Mouse (Mus musculus) thymus, postnatal 36 days (tissue): ENCODE data around the gene Timm44.
"Not testable (repeated sequence)": the region's sequence is repeated elsewhere in the genome, so short reads cannot be mapped to it uniquely, and the experiment has no call there.

Source experiments
- DNase-seq, 2 experiments: peaks; one replicate each; pipeline ENCODE4 v3.0.0; 2022; ENCODE audit warnings: mixed read lengths in 2 of 2

Gene Timm44

DNA sequence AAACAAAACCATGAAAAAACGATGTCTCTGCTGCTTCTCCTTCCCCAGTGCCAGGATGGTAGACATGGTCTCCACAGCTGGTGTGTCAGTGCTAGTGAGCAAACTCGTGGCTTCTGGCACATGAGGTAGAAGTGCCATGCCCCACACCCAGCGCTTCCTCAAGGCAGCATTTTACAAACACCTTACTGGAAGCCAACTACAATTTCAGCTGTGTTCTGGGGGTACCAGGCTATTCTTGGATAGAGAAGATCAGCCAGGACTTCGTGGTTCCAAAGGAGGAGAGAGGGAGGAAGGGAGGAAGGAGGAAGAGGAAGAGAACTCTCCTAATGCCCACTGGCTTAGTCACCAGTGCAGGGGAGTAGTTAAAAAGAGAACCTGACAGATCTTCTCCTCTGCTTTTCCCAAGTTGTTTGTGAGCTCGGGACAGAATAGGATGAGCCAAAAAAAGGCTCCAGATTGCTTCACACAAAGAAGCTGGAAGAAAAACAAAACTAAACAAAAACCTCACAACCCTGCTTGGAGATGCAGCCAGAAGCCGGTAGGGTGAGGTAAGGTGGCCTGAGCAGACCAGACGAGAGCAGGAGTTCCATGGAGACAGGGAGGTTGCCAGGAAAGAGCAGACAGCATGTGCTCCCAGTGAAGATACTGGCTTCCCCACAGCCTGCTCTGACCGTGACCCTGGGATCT, 12.5 kb downstream of the Timm44 start:
- no peak for DNase-seq

- no peak for DNase-seq
These were observed 15.9 kb downstream of the Timm44 start for GRCm38 (mm10) chr8:4259805-4260170.

- DNase-seq = peak; percentile 97 to 98
These were observed 16.4 kb downstream of the Timm44 start, which contains the start of gene Ctxn1 for GRCm38 (mm10) chr8:4259125-4259804. Gene Ctxn1, minus strand, starts transcription at chr8:4259274.

DNA sequence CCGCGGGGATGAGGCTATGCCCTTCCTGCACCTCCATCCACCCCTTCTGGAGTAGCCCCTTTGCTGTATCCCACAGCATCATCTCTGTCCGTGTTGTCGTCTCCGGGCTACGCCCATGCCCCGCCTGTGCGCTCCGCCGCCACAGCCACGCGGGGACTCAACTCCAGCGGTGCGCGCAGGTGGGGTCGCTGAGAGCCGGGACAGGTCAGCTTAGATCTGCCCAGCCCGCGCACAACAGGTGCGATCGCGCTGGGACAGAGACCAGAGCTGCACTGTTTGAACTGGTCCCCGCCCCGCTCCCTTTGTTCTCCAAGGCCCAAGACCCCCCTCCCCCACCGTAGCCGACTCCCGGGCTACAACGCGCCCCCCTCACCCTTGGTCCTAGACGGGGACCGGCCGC, 17.0 kb downstream of the Timm44 start:
- peak in 1 of 2 experiments; percentile 48 for DNase-seq

DNA sequence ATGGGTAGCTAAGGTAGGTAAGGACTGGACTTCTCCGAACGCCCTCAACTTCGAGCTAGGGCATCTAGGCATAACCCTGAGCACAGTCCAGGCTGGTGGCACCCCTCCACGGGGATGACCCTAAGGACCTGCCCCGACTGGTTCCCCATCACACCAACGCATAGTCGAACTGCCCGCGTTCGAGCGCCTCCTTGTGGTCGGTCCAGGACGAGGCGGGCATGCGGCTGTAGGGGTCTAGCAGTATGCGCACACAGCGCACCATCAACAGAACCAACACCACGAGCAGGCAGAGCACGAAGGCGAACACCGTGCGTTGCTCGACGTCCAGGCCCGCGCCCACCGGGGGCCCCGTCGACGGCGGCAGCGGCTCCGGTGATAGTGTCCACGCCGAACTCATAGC, 17.5 kb downstream of the Timm44 start:
- DNase-seq = peak; percentile 83

DNA sequence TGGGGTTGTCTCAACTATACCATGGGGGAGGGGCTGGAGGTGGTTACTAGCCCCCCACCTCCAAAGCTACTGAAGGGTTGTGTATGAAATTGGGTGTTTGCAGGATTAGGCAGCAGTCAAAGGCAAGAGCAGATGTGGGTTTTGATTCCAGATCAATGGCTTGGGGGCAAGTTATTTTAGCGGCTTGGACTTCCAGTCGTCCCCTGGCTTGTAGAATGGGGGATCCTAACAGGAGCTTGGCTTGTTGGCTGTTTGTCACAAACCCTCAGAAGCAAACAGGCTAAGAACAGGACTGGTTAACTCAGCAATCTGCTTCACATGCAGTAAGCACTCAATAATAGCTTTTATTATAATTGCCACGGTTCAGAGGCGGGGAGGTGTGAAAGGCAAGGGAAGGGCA, 18.4 kb downstream of the Timm44 start:
- no peak for DNase-seq

DNA sequence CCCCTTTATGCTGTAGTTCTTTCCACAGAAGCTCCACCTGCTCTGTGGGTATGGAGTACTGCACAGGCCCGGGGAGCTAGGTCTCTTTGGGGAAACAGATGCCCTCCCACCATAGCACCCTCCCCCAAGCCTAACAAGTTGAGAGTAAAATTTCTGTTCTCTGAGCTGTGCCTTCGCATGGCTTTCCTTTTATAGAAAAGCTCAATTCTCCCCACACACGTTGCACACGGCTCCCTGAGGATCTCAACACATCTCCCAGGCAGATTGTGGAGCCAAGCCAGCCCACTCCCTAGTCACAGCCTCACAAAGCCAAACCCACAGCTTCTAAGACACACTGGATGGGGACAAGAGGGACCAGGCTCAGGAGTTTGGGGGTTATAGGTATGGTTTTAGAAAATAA, 18.8 kb downstream of the Timm44 start:
- no peak for DNase-seq

GRCm38 (mm10) chr8:4255471-4255870, 20.2 kb downstream of the Timm44 start:
- DNase-seq = not testable (repeated sequence)

DNA sequence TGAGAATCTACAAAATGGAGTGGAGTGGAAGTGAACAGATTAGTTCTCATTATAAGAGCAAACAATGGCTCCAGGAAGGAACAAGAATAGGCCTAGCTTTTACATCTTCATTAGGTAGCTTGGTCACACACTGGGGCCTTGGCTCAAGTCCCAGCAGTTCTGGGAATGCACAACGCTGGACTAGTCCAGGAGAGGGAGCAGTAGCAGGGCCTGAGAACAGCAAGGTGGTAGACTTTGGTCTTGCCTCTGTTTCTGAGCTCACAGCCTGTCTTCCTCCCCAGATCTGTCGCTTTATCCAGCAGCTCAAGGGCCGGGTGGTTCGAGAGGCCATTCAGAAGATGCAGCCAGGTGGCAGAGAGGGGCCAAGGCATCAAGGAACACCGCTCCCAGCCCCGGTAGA, 21.7 kb downstream of the Timm44 start:
- no peak for DNase-seq

GRCm38 (mm10) chr8:4252934-4253841, 22.5 kb downstream of the Timm44 start, which contains the start of gene Snapc2:
Gene Snapc2, plus strand, starts transcription at chr8:4253080.
- DNase-seq = peak; percentile 95

DNA sequence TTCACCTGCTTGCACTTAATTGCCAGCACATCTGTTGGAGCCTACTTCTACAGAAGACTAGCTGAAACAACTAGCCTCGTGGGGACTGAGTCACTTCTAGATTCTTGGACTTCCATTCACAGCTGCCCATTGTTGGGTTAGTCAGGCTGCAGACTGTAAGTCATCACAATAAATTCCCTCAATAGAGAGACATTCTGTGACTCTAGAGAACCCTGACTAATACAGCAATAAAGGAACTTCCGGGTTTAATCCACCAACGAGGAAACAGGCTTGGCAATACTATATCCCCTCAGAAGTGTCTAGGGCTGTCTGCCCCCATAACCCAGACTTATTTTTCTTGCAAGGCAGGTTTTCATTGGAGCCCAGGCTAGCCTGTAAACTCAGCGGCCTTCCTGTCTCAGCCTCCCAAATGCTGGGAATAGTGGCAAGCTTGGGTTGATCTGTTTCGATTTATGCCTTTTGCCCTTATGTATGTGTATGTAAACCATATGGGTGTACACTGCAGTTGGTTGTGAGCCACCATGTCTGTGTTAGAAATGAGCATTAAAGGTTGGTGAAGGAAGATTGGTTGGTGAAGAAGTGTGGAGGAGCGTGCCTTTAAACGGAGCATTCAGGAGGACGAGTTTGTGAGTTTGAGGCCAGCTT, 23.5 kb downstream of the Timm44 start:
- DNase-seq = no peak

- DNase-seq = peak; percentile 80
These were observed 25.3 kb downstream of the Timm44 start for GRCm38 (mm10) chr8:4250306-4250970.

GRCm38 (mm10) chr8:4249213-4249612, 26.5 kb downstream of the Timm44 start:
- peak in 1 of 2 experiments; percentile 6 for DNase-seq

GRCm38 (mm10) chr8:4247951-4248540, 27.7 kb downstream of the Timm44 start, which contains the start of gene Tgfbr3l:
Gene Tgfbr3l, plus strand, starts transcription at chr8:4248214.
- DNase-seq = peak in 1 of 2 experiments; percentile 14

DNA sequence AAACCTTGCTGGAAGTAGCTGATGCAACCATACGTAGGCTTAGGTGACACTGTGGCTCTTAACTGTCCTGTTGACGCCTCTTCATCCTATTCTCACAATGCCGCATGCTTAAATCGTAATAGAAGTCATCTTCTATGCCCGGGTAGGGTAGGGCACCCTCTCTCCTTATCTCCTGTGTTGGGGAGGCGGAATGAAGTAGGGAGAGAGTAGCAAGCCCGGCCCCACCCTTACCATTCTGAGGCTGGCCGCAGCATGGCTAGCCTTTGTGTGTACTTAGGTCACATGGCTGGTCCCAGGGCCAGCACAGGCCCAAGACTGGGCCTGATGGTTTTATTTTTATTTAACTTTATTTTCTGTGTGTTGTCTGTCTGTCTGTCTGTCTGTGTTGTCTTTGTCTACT, 28.5 kb downstream of the Timm44 start:
- no peak for DNase-seq

DNA sequence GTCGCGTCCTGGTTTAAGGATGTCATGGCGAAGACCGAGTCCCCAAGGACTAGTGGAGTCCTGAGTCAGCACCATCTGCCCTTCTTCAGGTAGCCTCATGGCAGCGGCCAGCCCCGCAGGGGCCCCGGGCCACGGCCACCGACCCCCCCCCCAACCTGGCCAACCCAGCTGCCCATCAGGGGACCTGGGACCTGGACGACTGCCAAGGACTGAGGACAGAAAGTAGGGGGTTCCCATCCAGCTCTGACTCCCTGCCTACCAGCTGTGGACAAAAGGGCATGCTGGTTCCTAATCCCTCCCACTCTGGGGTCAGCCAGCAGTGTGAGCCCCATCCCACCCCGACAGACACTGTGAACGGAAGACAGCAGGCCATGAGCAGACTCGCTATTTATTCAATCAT, 30.0 kb downstream of the Timm44 start:
- peak in 1 of 2 experiments; percentile 7 for DNase-seq

- DNase-seq = peak in 1 of 2 experiments; percentile 3
These were observed 30.7 kb downstream of the Timm44 start for GRCm38 (mm10) chr8:4245061-4245460.

DNA sequence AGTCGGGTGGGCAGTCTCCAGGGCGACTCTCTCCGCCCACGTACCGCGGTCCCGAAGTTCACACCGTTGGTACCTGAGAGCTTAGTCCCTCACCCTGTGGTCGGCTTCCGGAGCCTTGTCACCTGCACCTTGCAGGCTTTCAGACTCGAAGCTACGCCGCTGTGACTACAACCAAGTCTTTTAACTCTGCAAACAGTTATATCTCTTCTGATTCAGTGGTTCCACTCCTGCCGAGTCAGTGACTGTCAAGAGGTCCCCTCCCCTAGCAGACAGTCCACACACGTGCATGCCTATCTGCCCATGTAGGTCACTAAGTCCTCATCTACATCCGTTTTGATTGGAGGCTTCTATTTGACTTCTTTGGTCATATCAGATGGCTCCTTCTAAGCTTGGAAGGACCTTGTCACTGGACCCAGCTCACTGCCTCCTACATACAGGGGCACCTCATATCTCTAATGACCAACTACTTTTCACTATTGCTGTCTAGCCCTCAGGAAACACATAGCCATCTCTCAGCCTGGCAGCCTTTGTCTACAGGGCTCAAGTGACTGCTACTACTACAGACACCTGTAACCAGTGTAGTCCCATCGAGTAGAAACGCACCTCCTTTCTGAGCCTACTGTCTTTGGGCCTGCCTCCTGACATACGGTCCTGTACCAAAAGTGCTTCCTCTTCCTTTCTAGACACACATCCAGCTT, 36.4 kb downstream of the Timm44 start:
- peak in 1 of 2 experiments; percentile 7 for DNase-seq

- DNase-seq = peak; percentile 99 to 100
These were observed 37.1 kb downstream of the Timm44 start, which contains the start of the genes Map2k7 and Gm49320 for GRCm38 (mm10) chr8:4238434-4239192. Gene Map2k7, plus strand, starts transcription at chr8:4238740. Gene Gm49320, plus strand, starts transcription at chr8:4238865.
